Mouse (Mus musculus) CH12.LX (cell line): ENCODE measurements around the gene Smarca4.

Experiments used
- CTCF ChIP-seq, 2 experiments: IDR thresholded peaks in 1 of 2; conservative IDR thresholded peaks in 1 of 2; 2 replicates each; pipeline ENCODE4 v1.5.1; 2011 to 2012; ENCODE audit warnings: low read depth in 2 of 2, low read length in 2 of 2, improper control_type of control experiment in 1 of 2, inconsistent platforms in 1 of 2, mild to moderate bottlenecking in 1 of 2, moderate library complexity in 1 of 2
- SMC3 ChIP-seq: IDR thresholded peaks from 2 replicates; pipeline ENCODE4 v1.6.1; 2011; ENCODE audit warnings: low read depth, low read length, improper control_type of control experiment

DNA sequence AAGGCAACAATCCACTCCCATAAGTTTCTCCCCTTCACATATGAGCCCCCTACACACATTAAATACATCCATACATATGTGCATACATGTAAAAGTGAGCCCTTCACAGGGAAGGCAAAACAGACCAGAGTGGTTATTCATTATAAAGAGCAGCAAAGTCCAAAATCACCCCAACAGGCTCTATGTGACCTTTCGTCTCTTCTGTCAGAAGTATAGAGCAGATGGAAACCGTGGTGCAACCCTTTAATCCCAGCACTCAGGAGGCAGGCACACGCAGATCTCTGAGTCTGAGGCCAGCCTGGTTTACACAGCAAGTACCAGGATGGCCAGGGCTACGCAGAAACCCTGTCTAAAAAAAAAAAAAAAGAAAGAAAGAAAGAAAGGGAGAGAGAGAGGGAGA is 90.1 kb downstream of the Smarca4 start:
- TF ChIP-seq SMC3 (no peak), CTCF (conservative IDR thresholded peaks at IDR 0.05 in 1 of 2, IDR thresholded peaks at IDR 0.05 in 1 of 2; ENCODE audit: low read depth in 2 of 2, low read length in 2 of 2) (no peak)
